Mouse (Mus musculus): ENCODE results near the gene Cyp2c23. TPM values are rescaled to one million over a fixed set of nuclear protein-coding genes. Genes with fewer than 3 reads are reported as not detected.
A peak's percentile ranks its signal among the peaks of the same experiment; 100 is the strongest.

Cyp2c23 gene
- polyA plus RNA-seq, 1 experiment from 2014 or later = 5.9 TPM

- Histone ChIP-seq H3K9ac (ENCODE audit: low read depth, low read length) (no peak overlapping the region), H3K36me3 (ENCODE audit: control insufficient read depth, insufficient read depth, low read length) (0 out of 2 replicates have a peak, but pooled peaks cover 3% of the 10 kb centered on the region), H3K27me3 (replicated peaks; ENCODE audit: control insufficient read depth, insufficient read depth, low read length) (no peaks in the 10 kb centered on the region), H3K4me1 (ENCODE audit: control insufficient read depth, insufficient read depth, low read length) (peaks cover 7% of the 10 kb centered on the region; the same call in 1 of the 2 replicates), H3K27ac (ENCODE audit: low read length) (no peak overlapping the region), H3K4me2 (ENCODE audit: low read depth, low read length) (no peak overlapping the region), H3K4me3 (ENCODE audit: low read length) (no peak overlapping the region), H3K9me3 (ENCODE audit: control insufficient read depth, low read length) (no peaks in the 10 kb centered on the region)
- WGBS = 91% methylated on average over 2 of the region's 2 CpGs
- no peak for ATAC-seq
These were observed 35.7 kb upstream of the Cyp2c23 start for GRCm38 (mm10) chr19:44064734-44065133.

- Histone ChIP-seq H3K27ac (ENCODE audit: low read length) (no peak overlapping the region), H3K36me3 (ENCODE audit: control insufficient read depth, insufficient read depth, low read length) (0 out of 2 replicates have a peak, but pooled peaks cover 3% of the 10 kb centered on the region), H3K4me3 (ENCODE audit: low read length) (no peak overlapping the region), H3K27me3 (replicated peaks; ENCODE audit: control insufficient read depth, insufficient read depth, low read length) (no peaks in the 10 kb centered on the region), H3K4me2 (ENCODE audit: low read depth, low read length) (no peak overlapping the region), H3K4me1 (ENCODE audit: control insufficient read depth, insufficient read depth, low read length) (peaks cover 7% of the 10 kb centered on the region; the same call in 1 of the 2 replicates), H3K9ac (ENCODE audit: low read depth, low read length) (no peak overlapping the region), H3K9me3 (ENCODE audit: control insufficient read depth, low read length) (no peaks in the 10 kb centered on the region)
- 79% methylated on average over 7 of the region's 7 CpGs for WGBS
- peak; percentile 47; the same call in 1 of the 2 replicates for ATAC-seq
These were observed 34.8 kb upstream of the Cyp2c23 start for GRCm38 (mm10) chr19:44063773-44064172.

- Histone ChIP-seq H3K27ac (ENCODE audit: low read length) (no peak overlapping the region), H3K9me3 (ENCODE audit: control insufficient read depth, low read length) (no peaks in the 10 kb centered on the region), H3K4me1 (ENCODE audit: control insufficient read depth, insufficient read depth, low read length) (peaks cover 2% of the 10 kb centered on the region; the same call in 1 of the 2 replicates), H3K27me3 (replicated peaks; ENCODE audit: control insufficient read depth, insufficient read depth, low read length) (no peaks in the 10 kb centered on the region), H3K36me3 (ENCODE audit: control insufficient read depth, insufficient read depth, low read length) (0 out of 2 replicates have a peak, but pooled peaks cover 3% of the 10 kb centered on the region), H3K4me2 (ENCODE audit: low read depth, low read length) (no peak overlapping the region), H3K4me3 (ENCODE audit: low read length) (no peak overlapping the region), H3K9ac (ENCODE audit: low read depth, low read length) (no peak overlapping the region)
- WGBS = 85% methylated on average over 3 of the region's 3 CpGs
- ATAC-seq = no peak
These were observed 31.2 kb upstream of the Cyp2c23 start for GRCm38 (mm10) chr19:44060226-44060625.

- H3K9me3 ChIP-seq (ENCODE audit: control insufficient read depth, low read length) = no peaks in the 10 kb centered on the region
- H3K4me2 ChIP-seq (ENCODE audit: low read depth, low read length) = no peak overlapping the region
- H3K36me3 ChIP-seq (ENCODE audit: control insufficient read depth, insufficient read depth, low read length) = 0 out of 2 replicates have a peak, but pooled peaks cover 6% of the 10 kb centered on the region
- no peak overlapping the region for H3K4me3 ChIP-seq (ENCODE audit: low read length)
- 69% methylated on average over 4 of the region's 4 CpGs for WGBS
- H3K4me1 ChIP-seq (ENCODE audit: control insufficient read depth, insufficient read depth, low read length) = no peaks in the 10 kb centered on the region
- ATAC-seq = peak; percentile 93
- H3K27me3 ChIP-seq (replicated peaks; ENCODE audit: control insufficient read depth, insufficient read depth, low read length) = no peaks in the 10 kb centered on the region
- H3K27ac ChIP-seq (ENCODE audit: low read length) = peak overlapping the region; percentile 65
- no peak overlapping the region for H3K9ac ChIP-seq (ENCODE audit: low read depth, low read length)
These were observed 26.3 kb upstream of the Cyp2c23 start for GRCm38 (mm10) chr19:44055173-44055826.

- Histone ChIP-seq H3K9ac (ENCODE audit: low read depth, low read length) (no peak overlapping the region), H3K27me3 (replicated peaks; ENCODE audit: control insufficient read depth, insufficient read depth, low read length) (no peaks in the 10 kb centered on the region), H3K4me3 (ENCODE audit: low read length) (no peak overlapping the region), H3K4me1 (ENCODE audit: control insufficient read depth, insufficient read depth, low read length) (0 out of 2 replicates have a peak, but pooled peaks cover 6% of the 10 kb centered on the region), H3K4me2 (ENCODE audit: low read depth, low read length) (no peak overlapping the region), H3K36me3 (ENCODE audit: control insufficient read depth, insufficient read depth, low read length) (peaks cover 8% of the 10 kb centered on the region; the same call in 1 of the 2 replicates), H3K27ac (ENCODE audit: low read length) (no peak overlapping the region), H3K9me3 (ENCODE audit: control insufficient read depth, low read length) (no peaks in the 10 kb centered on the region)
- 54% methylated on average over 4 of the region's 4 CpGs for WGBS
- ATAC-seq = peak; percentile 47
These were observed 21.4 kb upstream of the Cyp2c23 start for GRCm38 (mm10) chr19:44050388-44050787.

- Histone ChIP-seq H3K4me1 (ENCODE audit: control insufficient read depth, insufficient read depth, low read length) (0 out of 2 replicates have a peak, but pooled peaks cover 6% of the 10 kb centered on the region), H3K4me2 (ENCODE audit: low read depth, low read length) (no peak overlapping the region), H3K9me3 (ENCODE audit: control insufficient read depth, low read length) (no peaks in the 10 kb centered on the region), H3K27ac (ENCODE audit: low read length) (peak overlapping the region; percentile 48; the same call in 1 of the 2 replicates), H3K4me3 (ENCODE audit: low read length) (no peak overlapping the region), H3K27me3 (replicated peaks; ENCODE audit: control insufficient read depth, insufficient read depth, low read length) (no peaks in the 10 kb centered on the region), H3K9ac (ENCODE audit: low read depth, low read length) (no peak overlapping the region), H3K36me3 (ENCODE audit: control insufficient read depth, insufficient read depth, low read length) (peaks cover 8% of the 10 kb centered on the region; the same call in 1 of the 2 replicates)
- WGBS = 49% methylated on average over 3 of the region's 3 CpGs
- ATAC-seq = no peak; the same call in 1 of the 2 replicates
These were observed 20.3 kb upstream of the Cyp2c23 start for GRCm38 (mm10) chr19:44049282-44049681.

- Histone ChIP-seq H3K4me2 (ENCODE audit: low read depth, low read length) (no peak overlapping the region), H3K27ac (ENCODE audit: low read length) (no peak overlapping the region), H3K27me3 (replicated peaks; ENCODE audit: control insufficient read depth, insufficient read depth, low read length) (no peaks in the 10 kb centered on the region), H3K9ac (ENCODE audit: low read depth, low read length) (no peak overlapping the region), H3K36me3 (ENCODE audit: control insufficient read depth, insufficient read depth, low read length) (peaks cover 5% of the 10 kb centered on the region; the same call in 1 of the 2 replicates), H3K4me1 (ENCODE audit: control insufficient read depth, insufficient read depth, low read length) (0 out of 2 replicates have a peak, but pooled peaks cover 6% of the 10 kb centered on the region), H3K4me3 (ENCODE audit: low read length) (no peak overlapping the region), H3K9me3 (ENCODE audit: control insufficient read depth, low read length) (no peaks in the 10 kb centered on the region)
- WGBS = 86% methylated on average over 3 of the region's 3 CpGs
- no peak for ATAC-seq
These were observed 16.8 kb upstream of the Cyp2c23 start for GRCm38 (mm10) chr19:44045847-44046246.

- no peak for ATAC-seq
- H3K36me3 ChIP-seq (ENCODE audit: control insufficient read depth, insufficient read depth, low read length) = peaks cover 4% of the 10 kb centered on the region; the same call in 1 of the 2 replicates
- 87% methylated on average over 5 of the region's 5 CpGs for WGBS
These were observed 13.1 kb upstream of the Cyp2c23 start for GRCm38 (mm10) chr19:44042121-44042520.

GRCm38 (mm10) chr19:44033396-44033795 lies 4.4 kb upstream of the Cyp2c23 start:
- Histone ChIP-seq H3K4me1 (ENCODE audit: control insufficient read depth, insufficient read depth, low read length) (no peaks in the 10 kb centered on the region), H3K4me3 (ENCODE audit: low read length) (no peak overlapping the region), H3K27me3 (replicated peaks; ENCODE audit: control insufficient read depth, insufficient read depth, low read length) (no peaks in the 10 kb centered on the region), H3K9ac (ENCODE audit: low read depth, low read length) (no peak overlapping the region), H3K4me2 (ENCODE audit: low read depth, low read length) (no peak overlapping the region), H3K36me3 (ENCODE audit: control insufficient read depth, insufficient read depth, low read length) (no peaks in the 10 kb centered on the region), H3K9me3 (ENCODE audit: control insufficient read depth, low read length) (no peaks in the 10 kb centered on the region), H3K27ac (ENCODE audit: low read length) (no peak overlapping the region)
- 93% methylated on average over 5 of the region's 5 CpGs for WGBS
- ATAC-seq = no peak

More at GRCm38 (mm10) chr19:44042121-44042520, 13.1 kb upstream of the Cyp2c23 start:
- no peak overlapping the region for H3K4me2 ChIP-seq (ENCODE audit: low read depth, low read length)
- no peaks in the 10 kb centered on the region for H3K27me3 ChIP-seq (replicated peaks; ENCODE audit: control insufficient read depth, insufficient read depth, low read length)
- no peak overlapping the region for H3K4me3 ChIP-seq (ENCODE audit: low read length)
- no peak overlapping the region for H3K9ac ChIP-seq (ENCODE audit: low read depth, low read length)
- no peaks in the 10 kb centered on the region for H3K4me1 ChIP-seq (ENCODE audit: control insufficient read depth, insufficient read depth, low read length)
- H3K9me3 ChIP-seq (ENCODE audit: control insufficient read depth, low read length) = no peaks in the 10 kb centered on the region
- no peak overlapping the region for H3K27ac ChIP-seq (ENCODE audit: low read length)
